Mouse (Mus musculus) limb, embryonic 11.5 days (tissue): ENCODE measurements around the gene 1110012L19Rik. TPM values are rescaled to one million over a fixed set of nuclear protein-coding genes. Genes with fewer than 3 reads are reported as not detected.
"Not testable (repeated sequence)": the region's sequence is repeated elsewhere in the genome, so short reads cannot be mapped to it uniquely, and the experiment has no call there.

Source experiments
- ATAC-seq: fragments of 200-750 bp; cut with Nextera tagmentation; 2 replicates; pipeline ENCODE4 v1.8.0; 2017; ENCODE audit warnings: low read depth; ENCODE audit not compliant: insufficient number of reproducible peaks, low FRiP score, low TSS enrichment
- DNase-seq: peaks from one replicate; pipeline ENCODE4 v3.0.0-alpha.2; 2015; ENCODE audit warnings: low spot score
- H3K27ac ChIP-seq: fragments of 300-500 bp; sonication (generic); replicated peaks from 2 replicates; pipeline ENCODE4 v1.5.1; 2014; ENCODE audit warnings: low read depth, mild to moderate bottlenecking, low read length
- H3K27me3 ChIP-seq: fragments of 300-500 bp; sonication (generic); 2 replicates; pipeline ENCODE4 v1.6.1; 2014; ENCODE audit warnings: mild to moderate bottlenecking, low read length, mixed read lengths; ENCODE audit not compliant: control insufficient read depth, insufficient read depth
- H3K36me3 ChIP-seq: fragments of 300-500 bp; sonication (generic); 2 replicates; pipeline ENCODE4 v1.6.1; 2014; ENCODE audit warnings: mild to moderate bottlenecking, low read length, moderate library complexity, mixed read lengths; ENCODE audit not compliant: control insufficient read depth, insufficient read depth
- H3K4me1 ChIP-seq: fragments of 300-500 bp; sonication (generic); 2 replicates; pipeline ENCODE4 v1.6.1; 2014; ENCODE audit warnings: low read length, mixed read lengths; ENCODE audit not compliant: control insufficient read depth, insufficient read depth
- H3K4me2 ChIP-seq: fragments of 300-500 bp; sonication (generic); 2 replicates; pipeline ENCODE4 v1.6.1; 2014; ENCODE audit warnings: low read depth, mild to moderate bottlenecking, moderate library complexity; ENCODE audit not compliant: severe bottlenecking
- H3K4me3 ChIP-seq: fragments of 300-500 bp; sonication (generic); 2 replicates; pipeline ENCODE4 v1.5.1; 2014; ENCODE audit warnings: low read depth, low read length
- H3K9ac ChIP-seq: fragments of 300-500 bp; sonication (generic); 2 replicates; pipeline ENCODE4 v1.6.1; 2014; ENCODE audit warnings: mild to moderate bottlenecking, low read length
- H3K9me3 ChIP-seq: fragments of 300-500 bp; sonication (generic); 2 replicates; pipeline ENCODE4 v1.6.1; 2016; ENCODE audit warnings: low read length; ENCODE audit not compliant: control insufficient read depth
- WGBS: fragments of 180-500 bp; shearing (Covaris S2); extraction: QIAGEN DNeasy Blood & Tissue Kit; methylation state at CpG from one replicate; pipeline ENCODE4 v1.1.7; 2014; 5-methylcytosine and 5-hydroxymethylcytosine counted together
- polyA plus RNA-seq: library from polyadenylated mRNA; unstranded; fragments of >200 nt; fragmentation: Nextera tagmentation; extraction: Ambion mirVana; gene quantifications from 2 replicates; pipeline ENCODE4 v1.2.1, GENCODE M21; 2014

The 1110012L19Rik gene
- 25.9 and 26.9 TPM in 2 replicates for polyA plus RNA-seq

DNA sequence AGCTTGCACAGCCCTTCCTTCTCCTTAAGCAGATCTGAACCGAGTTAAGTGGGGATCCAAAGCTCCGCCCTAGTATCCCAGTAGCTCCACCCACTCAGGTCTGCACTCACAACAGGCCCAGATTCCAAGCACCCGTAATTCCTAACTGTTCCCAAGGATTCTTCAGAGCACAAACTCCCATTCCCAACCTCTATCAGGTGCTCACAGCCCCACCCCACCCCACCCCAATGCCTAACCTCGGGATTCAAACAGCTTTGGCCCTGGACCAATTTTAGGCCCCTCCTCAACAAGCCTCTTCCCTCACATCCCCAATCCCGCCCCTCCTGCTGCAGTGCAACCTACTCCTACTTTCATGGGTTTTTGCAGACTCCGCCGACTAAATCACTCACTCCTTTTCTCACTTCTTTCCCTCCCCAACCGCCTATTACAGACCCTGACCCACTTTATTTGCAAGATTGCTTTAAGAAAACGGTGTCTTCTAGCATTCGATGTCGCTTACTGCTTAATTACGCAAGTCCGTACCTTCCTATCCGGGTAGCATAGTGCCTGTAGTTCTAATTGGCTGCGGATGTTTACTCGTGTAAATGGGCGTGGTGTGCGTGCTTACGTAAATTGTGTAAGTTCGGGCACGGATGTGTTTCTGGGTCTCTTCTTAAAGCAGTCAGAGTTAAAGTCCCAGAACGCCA, at the start of gene 1110012L19Rik:
1110012L19Rik (plus strand) TSS at position 602 of the 686 bp plus-strand sequence.
- no peaks in the 10 kb centered on the region for H3K36me3 ChIP-seq
- H3K27ac ChIP-seq = no peak within 1 kb of the TSS; the same call in 1 of the 2 replicates
- H3K4me3 ChIP-seq = peak within 1 kb of the TSS; percentile 48
- peak; percentile 92 for ATAC-seq
- 21% methylated on average over 22 of the region's 22 CpGs for WGBS
- no peaks in the 10 kb centered on the region for H3K4me1 ChIP-seq
- no peaks in the 10 kb centered on the region for H3K9me3 ChIP-seq
- peak; percentile 66 for DNase-seq
- peak within 1 kb of the TSS; percentile 60 for H3K9ac ChIP-seq
- peak within 1 kb of the TSS; percentile 45 for H3K4me2 ChIP-seq
- no peaks in the 10 kb centered on the region for H3K27me3 ChIP-seq

GRCm38 (mm10) chrX:70362985-70363384, 22.7 kb upstream of the 1110012L19Rik start:
- no peaks in the 10 kb centered on the region for H3K36me3 ChIP-seq
- ATAC-seq (no peak), DNase-seq (no peak)
- 92% methylated on average over 7 of the region's 7 CpGs for WGBS
- no peak overlapping the region for H3K27ac ChIP-seq
- H3K4me3 ChIP-seq = no peak overlapping the region
- H3K27me3 ChIP-seq = no peaks in the 10 kb centered on the region
- H3K9ac ChIP-seq = no peak overlapping the region
- H3K9me3 ChIP-seq = no peaks in the 10 kb centered on the region
- H3K4me1 ChIP-seq = no peaks in the 10 kb centered on the region
- H3K4me2 ChIP-seq = no peak overlapping the region

- no peak for ATAC-seq
- H3K4me3 ChIP-seq = no peak overlapping the region
These were observed 22.2 kb upstream of the 1110012L19Rik start for GRCm38 (mm10) chrX:70363446-70363845.

GRCm38 (mm10) chrX:70364202-70364601, 21.5 kb upstream of the 1110012L19Rik start:
- H3K36me3 ChIP-seq = no peaks in the 10 kb centered on the region
- H3K27ac ChIP-seq = no peak overlapping the region
- DNase-seq (no peak), ATAC-seq (no peak)
- no peaks in the 10 kb centered on the region for H3K4me1 ChIP-seq
- no peaks in the 10 kb centered on the region for H3K27me3 ChIP-seq
- 85% methylated on average over 1 of the region's 1 CpGs for WGBS
- H3K4me2 ChIP-seq = peak overlapping the region; percentile 39
- H3K4me3 ChIP-seq = peak overlapping the region; percentile 48
- no peak overlapping the region for H3K9ac ChIP-seq
- no peaks in the 10 kb centered on the region for H3K9me3 ChIP-seq

More at GRCm38 (mm10) chrX:70363446-70363845, 22.2 kb upstream of the 1110012L19Rik start:
- H3K4me2 ChIP-seq = no peak overlapping the region; the same call in 1 of the 2 replicates
- H3K36me3 ChIP-seq = no peaks in the 10 kb centered on the region
- 92% methylated on average over 5 of the region's 5 CpGs for WGBS
- H3K27me3 ChIP-seq = no peaks in the 10 kb centered on the region
- no peak overlapping the region for H3K9ac ChIP-seq
- no peak overlapping the region for H3K27ac ChIP-seq
- no peak for DNase-seq
- no peaks in the 10 kb centered on the region for H3K9me3 ChIP-seq
- no peaks in the 10 kb centered on the region for H3K4me1 ChIP-seq

DNA sequence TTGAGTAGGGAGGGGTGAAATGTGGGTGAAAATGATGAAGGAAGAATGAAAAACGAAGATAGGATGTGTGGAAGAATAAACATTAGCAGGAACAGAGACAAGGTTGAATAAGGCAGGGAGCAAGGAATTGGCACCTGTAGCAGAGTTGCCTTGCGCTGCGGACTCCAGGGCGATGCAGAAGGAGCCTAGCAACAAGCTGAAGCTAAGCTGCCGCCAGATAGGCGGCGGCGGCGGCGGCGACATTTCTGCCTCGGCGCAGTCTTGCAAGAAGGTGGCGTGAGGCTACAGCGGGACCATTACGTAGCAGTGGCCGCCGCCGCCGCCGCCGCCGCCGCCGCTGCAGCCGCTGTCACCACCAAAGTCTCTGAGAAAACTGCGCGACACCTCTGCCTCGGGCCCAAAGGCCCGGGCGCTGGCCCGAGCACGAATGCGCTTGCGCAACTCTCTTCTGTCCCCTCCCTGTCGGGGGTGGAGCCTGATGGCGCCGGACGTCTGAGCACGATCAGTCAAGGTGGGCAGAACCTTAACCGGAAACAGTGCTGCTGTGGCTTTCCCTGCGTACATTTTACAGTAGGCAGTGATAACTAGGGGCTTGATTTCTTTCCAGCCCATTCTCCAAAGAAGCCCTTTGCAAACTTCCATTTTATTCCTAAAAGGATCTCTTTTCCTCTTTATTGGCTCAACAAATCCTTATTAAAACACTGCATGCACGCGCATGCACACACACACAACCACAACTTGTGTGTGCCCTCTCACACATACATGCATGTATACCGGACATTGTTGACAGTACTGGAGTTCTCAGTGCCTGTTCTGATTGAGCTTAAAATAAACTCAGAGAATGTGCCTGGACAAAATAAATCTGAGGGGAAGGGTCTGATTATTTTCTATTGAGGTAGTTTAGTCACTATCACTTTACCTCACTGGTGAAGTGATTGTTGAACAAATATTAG, 20.7 kb upstream of the 1110012L19Rik start, which contains the start of gene Ids:
Ids (minus strand) TSS at position 424 of the 953 bp plus-strand sequence.
- peak; percentile 83 for DNase-seq
- 17% methylated on average over 42 of the region's 45 CpGs for WGBS
- peak; percentile 90 for ATAC-seq
- peak within 1 kb of the TSS; percentile 39 for H3K4me2 ChIP-seq
- no peaks in the 10 kb centered on the region for H3K27me3 ChIP-seq
- peak within 1 kb of the TSS; percentile 48 for H3K4me3 ChIP-seq
- no peaks in the 10 kb centered on the region for H3K36me3 ChIP-seq
- H3K9me3 ChIP-seq = no peaks in the 10 kb centered on the region
- no peaks in the 10 kb centered on the region for H3K4me1 ChIP-seq
- H3K9ac ChIP-seq = peak within 1 kb of the TSS; percentile 49
- H3K27ac ChIP-seq = no peak within 1 kb of the TSS

DNA sequence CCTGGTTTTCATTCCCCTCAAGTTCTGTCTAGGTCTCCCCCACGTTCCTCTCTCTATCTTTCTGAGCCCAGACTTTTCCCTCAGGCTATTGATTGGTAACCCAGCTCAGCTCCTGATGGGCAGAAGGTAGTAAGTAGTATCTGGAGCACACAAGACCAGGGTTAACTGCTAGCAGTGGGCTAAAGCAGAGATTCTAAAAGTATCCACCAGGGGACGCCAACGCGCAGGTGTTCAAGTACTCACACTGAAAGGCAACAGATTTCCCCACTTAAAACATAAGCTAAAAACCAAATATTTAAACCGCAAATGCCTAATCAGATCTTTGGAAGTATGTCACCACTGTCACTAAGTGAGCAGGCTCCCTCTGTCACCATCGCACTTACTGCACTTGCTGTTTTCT, 15.9 kb upstream of the 1110012L19Rik start:
- not testable (repeated sequence) for H3K27ac ChIP-seq, H3K36me3 ChIP-seq, H3K27me3 ChIP-seq, ATAC-seq, DNase-seq, H3K9ac ChIP-seq, H3K4me1 ChIP-seq, H3K4me3 ChIP-seq, H3K9me3 ChIP-seq, H3K4me2 ChIP-seq
- 25% methylated on average over 1 of the region's 6 CpGs for WGBS

GRCm38 (mm10) chrX:70374469-70375110, 11.1 kb upstream of the 1110012L19Rik start:
- H3K36me3 ChIP-seq, H3K27me3 ChIP-seq, H3K9ac ChIP-seq, H3K4me2 ChIP-seq, DNase-seq, H3K9me3 ChIP-seq, ATAC-seq, H3K4me1 ChIP-seq, H3K4me3 ChIP-seq, H3K27ac ChIP-seq: not testable (repeated sequence)
- WGBS = 66% methylated on average over 5 of the region's 6 CpGs

DNA sequence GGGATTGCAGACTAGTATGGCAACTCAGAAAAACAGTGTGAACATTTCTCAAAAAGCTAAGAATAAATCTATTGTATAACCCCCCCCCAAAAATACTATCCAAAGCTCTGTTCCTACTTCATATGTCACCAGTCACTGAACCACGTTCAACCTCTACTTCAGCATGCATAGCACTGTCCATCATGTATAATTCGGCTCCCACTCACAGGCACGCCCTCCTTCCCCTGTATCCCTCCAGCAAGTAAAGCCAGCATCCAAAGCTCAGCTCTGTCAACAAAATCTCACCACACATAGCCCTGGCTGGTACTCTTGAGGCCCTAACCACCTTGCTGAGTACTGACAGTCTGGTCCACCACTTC, 781 bp upstream of the 1110012L19Rik start:
- Histone ChIP-seq H3K4me2 (peak overlapping the region; percentile 36), H3K4me3 (peak overlapping the region; percentile 48), H3K9me3 (no peaks in the 10 kb centered on the region), H3K9ac (no peak overlapping the region), H3K36me3 (no peaks in the 10 kb centered on the region), H3K4me1 (no peaks in the 10 kb centered on the region), H3K27me3 (no peaks in the 10 kb centered on the region), H3K27ac (no peak overlapping the region)
- 70% methylated on average over 3 of the region's 3 CpGs for WGBS
- DNase-seq (no peak), ATAC-seq (no peak; the same call in 1 of the 2 replicates)
